Mouse (Mus musculus): Measurements from ENCODE around the gene Ttll1. TPM values are rescaled to one million over a fixed set of nuclear protein-coding genes. Genes with fewer than 3 reads are reported as not detected.
A peak's percentile ranks its signal among the peaks of the same experiment; 100 is the strongest.

The Ttll1 gene
- total RNA-seq, 1 experiment = 7.2 TPM

DNA sequence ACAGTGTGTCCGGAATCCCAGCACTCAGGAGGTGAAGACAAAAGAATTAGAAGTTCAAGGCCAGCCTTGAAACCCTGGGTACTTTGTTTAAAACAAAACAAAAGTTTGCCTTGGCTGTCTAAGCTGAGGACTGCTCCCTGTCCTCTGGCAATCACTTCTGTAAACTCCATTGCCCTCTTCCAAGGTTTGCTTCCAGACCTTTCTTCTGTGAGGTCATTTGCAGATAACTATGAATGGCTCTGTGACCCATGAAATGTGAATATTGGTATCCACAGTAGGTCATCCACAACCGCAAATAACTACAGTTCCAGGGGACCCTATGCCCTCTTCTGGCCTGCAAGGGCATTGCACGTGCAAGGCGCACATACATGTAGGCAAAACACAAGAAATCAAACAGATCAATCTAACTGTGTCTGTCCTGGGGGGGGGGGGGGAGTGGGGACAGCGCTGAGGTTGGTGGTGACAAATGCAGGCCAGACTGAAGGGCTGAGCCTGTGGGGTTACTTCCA is 21.3 kb upstream of the Ttll1 start:
- H3K9me3 ChIP-seq (ENCODE audit: control insufficient read depth, insufficient read depth, low read depth, low read length) = no peaks in the 10 kb centered on the region
- no peaks in the 10 kb centered on the region; the same call in 1 of the 2 replicates for H3K36me3 ChIP-seq (ENCODE audit: control insufficient read depth, insufficient read depth, low read length, poor library complexity, severe bottlenecking)
- peaks cover 10 to 31% of the 10 kb centered on the region in 2 experiments for H3K4me1 ChIP-seq (ENCODE audit: control insufficient read depth in 2 of 2, insufficient read depth in 2 of 2, low read length in 2 of 2, poor library complexity in 1 of 2)
- DNase-seq (ENCODE audit: low read depth, low spot score) = no peak
- no peak overlapping the region for H3K4me3 ChIP-seq (ENCODE audit: insufficient read depth in 1 of 2, low read depth in 1 of 2, low read length in 2 of 2, poor library complexity in 1 of 2, severe bottlenecking in 1 of 2)
- H3K9ac ChIP-seq (ENCODE audit: insufficient read depth, low read depth, low read length, poor library complexity, severe bottlenecking) = no peak overlapping the region
- no peak for TF ChIP-seq ZC3H11A (IDR thresholded peaks at IDR 0.05; ENCODE audit: borderline replicate concordance, low read depth, low read length)
- no peak for TF ChIP-seq HCFC1 (IDR thresholded peaks at IDR 0.05; ENCODE audit: borderline replicate concordance, insufficient read depth, low read length)
- TF ChIP-seq MAFK (IDR thresholded peaks at IDR 0.05; ENCODE audit: insufficient read depth, low read depth, low read length) = no peak
- TF ChIP-seq CHD2 (IDR thresholded peaks at IDR 0.05; ENCODE audit: low read depth, low read length) = no peak
- TF ChIP-seq ZNF384 (IDR thresholded peaks at IDR 0.05; ENCODE audit: low read depth, low read length) = no peak
- H3K27ac ChIP-seq (ENCODE audit: insufficient read depth, low read depth, low read length, poor library complexity, severe bottlenecking) = peak overlapping the region; percentile 7; the same call in 1 of the 2 replicates
- in situ Hi-C loops (cut with MboI; ENCODE audit: low sequenced_read_pairs in 2 of 2, unreplicated experiment in 2 of 2) = no loop called here

- in situ Hi-C loops (cut with MboI; ENCODE audit: low sequenced_read_pairs in 2 of 2, unreplicated experiment in 2 of 2) = no loop called here
- Histone ChIP-seq H3K9ac (ENCODE audit: insufficient read depth, low read depth, low read length, poor library complexity, severe bottlenecking) (no peak overlapping the region), H3K4me1 (ENCODE audit: control insufficient read depth in 2 of 2, insufficient read depth in 2 of 2, low read length in 2 of 2, poor library complexity in 1 of 2) (peaks cover 10 to 26% of the 10 kb centered on the region in 2 experiments), H3K4me3 (ENCODE audit: insufficient read depth in 1 of 2, low read depth in 1 of 2, low read length in 2 of 2, poor library complexity in 1 of 2, severe bottlenecking in 1 of 2) (no peak overlapping the region), H3K27ac (ENCODE audit: insufficient read depth, low read depth, low read length, poor library complexity, severe bottlenecking) (no peak overlapping the region), H3K9me3 (ENCODE audit: control insufficient read depth, insufficient read depth, low read depth, low read length) (no peaks in the 10 kb centered on the region), H3K36me3 (ENCODE audit: control insufficient read depth, insufficient read depth, low read length, poor library complexity, severe bottlenecking) (no peaks in the 10 kb centered on the region; the same call in 1 of the 2 replicates)
- no peak for TF ChIP-seq CHD2 (IDR thresholded peaks at IDR 0.05; ENCODE audit: low read depth, low read length)
- no peak for TF ChIP-seq ZNF384 (IDR thresholded peaks at IDR 0.05; ENCODE audit: low read depth, low read length)
- TF ChIP-seq MAFK (IDR thresholded peaks at IDR 0.05; ENCODE audit: insufficient read depth, low read depth, low read length) = no peak
- TF ChIP-seq HCFC1 (IDR thresholded peaks at IDR 0.05; ENCODE audit: borderline replicate concordance, insufficient read depth, low read length) = no peak
- no peak for TF ChIP-seq ZC3H11A (IDR thresholded peaks at IDR 0.05; ENCODE audit: borderline replicate concordance, low read depth, low read length)
- DNase-seq (ENCODE audit: low read depth, low spot score) = no peak
These were observed 20.0 kb upstream of the Ttll1 start for GRCm38 (mm10) chr15:83530688-83531087.

DNA sequence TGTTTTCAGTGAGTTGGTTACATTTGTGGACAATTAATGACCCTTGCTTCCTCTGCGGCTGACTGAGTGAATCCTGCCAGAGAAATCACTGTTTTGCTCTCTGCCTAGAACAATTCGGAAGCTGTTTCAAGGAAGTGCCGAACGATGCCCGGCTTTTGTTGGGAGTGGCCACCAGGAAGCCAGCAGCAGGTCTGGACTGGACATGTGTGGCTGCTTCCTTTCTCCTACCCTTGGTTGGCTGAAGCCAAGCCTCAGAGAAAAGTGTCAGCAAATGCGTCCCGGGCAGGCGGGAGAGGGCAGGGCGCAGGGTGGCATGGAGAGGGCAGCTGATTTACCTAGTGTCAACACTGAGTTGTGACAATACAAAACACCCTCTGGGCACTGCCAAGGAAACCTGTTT is 19.5 kb upstream of the Ttll1 start:
- no peak for DNase-seq (ENCODE audit: low read depth, low spot score)
- Histone ChIP-seq H3K27ac (ENCODE audit: insufficient read depth, low read depth, low read length, poor library complexity, severe bottlenecking) (no peak overlapping the region), H3K36me3 (ENCODE audit: control insufficient read depth, insufficient read depth, low read length, poor library complexity, severe bottlenecking) (no peaks in the 10 kb centered on the region; the same call in 1 of the 2 replicates), H3K9ac (ENCODE audit: insufficient read depth, low read depth, low read length, poor library complexity, severe bottlenecking) (no peak overlapping the region; the same call in 1 of the 2 replicates), H3K4me1 (ENCODE audit: control insufficient read depth in 2 of 2, insufficient read depth in 2 of 2, low read length in 2 of 2, poor library complexity in 1 of 2) (peaks cover 8 to 24% of the 10 kb centered on the region in 2 experiments), H3K9me3 (ENCODE audit: control insufficient read depth, insufficient read depth, low read depth, low read length) (no peaks in the 10 kb centered on the region), H3K4me3 (ENCODE audit: insufficient read depth in 1 of 2, low read depth in 1 of 2, low read length in 2 of 2, poor library complexity in 1 of 2, severe bottlenecking in 1 of 2) (no peak overlapping the region)
- TF ChIP-seq ZNF384 (IDR thresholded peaks at IDR 0.05; ENCODE audit: low read depth, low read length) = no peak
- TF ChIP-seq MAFK (IDR thresholded peaks at IDR 0.05; ENCODE audit: insufficient read depth, low read depth, low read length) = no peak
- TF ChIP-seq CHD2 (IDR thresholded peaks at IDR 0.05; ENCODE audit: low read depth, low read length) = no peak
- no peak for TF ChIP-seq ZC3H11A (IDR thresholded peaks at IDR 0.05; ENCODE audit: borderline replicate concordance, low read depth, low read length)
- no peak for TF ChIP-seq HCFC1 (IDR thresholded peaks at IDR 0.05; ENCODE audit: borderline replicate concordance, insufficient read depth, low read length)
- in situ Hi-C loops (cut with MboI; ENCODE audit: low sequenced_read_pairs in 2 of 2, unreplicated experiment in 2 of 2) = no loop called here

- Histone ChIP-seq H3K9ac (ENCODE audit: insufficient read depth, low read depth, low read length, poor library complexity, severe bottlenecking) (no peak overlapping the region), H3K36me3 (ENCODE audit: control insufficient read depth, insufficient read depth, low read length, poor library complexity, severe bottlenecking) (no peaks in the 10 kb centered on the region; the same call in 1 of the 2 replicates), H3K9me3 (ENCODE audit: control insufficient read depth, insufficient read depth, low read depth, low read length) (no peaks in the 10 kb centered on the region), H3K27ac (ENCODE audit: insufficient read depth, low read depth, low read length, poor library complexity, severe bottlenecking) (no peak overlapping the region), H3K4me3 (ENCODE audit: insufficient read depth in 1 of 2, low read depth in 1 of 2, low read length in 2 of 2, poor library complexity in 1 of 2, severe bottlenecking in 1 of 2) (no peak overlapping the region; a peak in 1 of 4 replicates), H3K4me1 (ENCODE audit: control insufficient read depth in 2 of 2, insufficient read depth in 2 of 2, low read length in 2 of 2, poor library complexity in 1 of 2) (peaks cover 3 to 19% of the 10 kb centered on the region in 2 experiments)
- in situ Hi-C loops (cut with MboI; ENCODE audit: low sequenced_read_pairs in 2 of 2, unreplicated experiment in 2 of 2) = no loop called here
- TF ChIP-seq MAFK (IDR thresholded peaks at IDR 0.05; ENCODE audit: insufficient read depth, low read depth, low read length) (no peak), ZC3H11A (IDR thresholded peaks at IDR 0.05; ENCODE audit: borderline replicate concordance, low read depth, low read length) (no peak), ZNF384 (IDR thresholded peaks at IDR 0.05; ENCODE audit: low read depth, low read length) (no peak), HCFC1 (IDR thresholded peaks at IDR 0.05; ENCODE audit: borderline replicate concordance, insufficient read depth, low read length) (no peak), CHD2 (IDR thresholded peaks at IDR 0.05; ENCODE audit: low read depth, low read length) (no peak)
- DNase-seq (ENCODE audit: low read depth, low spot score) = no peak
These were observed 19.1 kb upstream of the Ttll1 start for GRCm38 (mm10) chr15:83529765-83530164.

Measured in ES-E14 (cell line).